Mouse (Mus musculus): ENCODE results near the gene Fam169a. TPM values are rescaled to one million over a fixed set of nuclear protein-coding genes. Genes with fewer than 3 reads are reported as not detected.

Gene Fam169a
- polyA plus RNA-seq, 1 experiment from 2014 or later, result 1.3 TPM

Other genes starting within 250 kb of the Fam169a start
- 0.41 and 0.53 TPM in 2 replicates for gene Gcnt4, start 142.6 kb upstream of the Fam169a start, polyA plus RNA-seq (2015; fragmentation: Nextera tagmentation; extraction: Ambion mirVana)
- not detected in 2 replicates for gene 1700029F12Rik, start 32.9 kb upstream of the Fam169a start, polyA plus RNA-seq (2015; fragmentation: Nextera tagmentation; extraction: Ambion mirVana)
- gene Gm6169, start 32.0 kb downstream of the Fam169a start, polyA plus RNA-seq (2015; fragmentation: Nextera tagmentation; extraction: Ambion mirVana), result 2.3 and 12.4 TPM in 2 replicates
- gene Gfm2, start 70.7 kb downstream of the Fam169a start, polyA plus RNA-seq (2015; fragmentation: Nextera tagmentation; extraction: Ambion mirVana), result 25.3 and 26.2 TPM in 2 replicates
- 55.5 and 63.0 TPM in 2 replicates for gene Nsa2, start 70.7 kb downstream of the Fam169a start, polyA plus RNA-seq (2015; fragmentation: Nextera tagmentation; extraction: Ambion mirVana)
- 46.0 and 49.6 TPM in 2 replicates for gene Hexb, start 131.1 kb downstream of the Fam169a start, polyA plus RNA-seq (2015; fragmentation: Nextera tagmentation; extraction: Ambion mirVana)
- gene Enc1, start 173.8 kb downstream of the Fam169a start, polyA plus RNA-seq (2015; fragmentation: Nextera tagmentation; extraction: Ambion mirVana), result 10.1 and 10.6 TPM in 2 replicates

Measured in embryonic facial prominence, embryonic 15.5 days (tissue).